19 mouse cellular contexts compared by ENCODE assay signal in genomic region chr11:120289644-120290043, GRCm38 (mm10). TPM values are rescaled to one million over a fixed set of nuclear protein-coding genes. Genes with fewer than 3 reads are reported as not detected.
A peak's percentile ranks its signal among the peaks of the same experiment; 100 is the strongest.
DNase-seq lines count a peak whose midpoint lies in the region; ATAC-seq and TF ChIP-seq lines count a peak whose summit lies in the region.
"Had no signal": no experiment of that assay in that cellular context is flagged by ENCODE, and none has a peak within 500 bp of the region (broad histone marks: within the 10 kb centered on the region; RNA-seq: fewer than 3 reads in every experiment).

No protein-coding gene starts in this region.

- no peak for ATAC-seq in kidney, embryonic 15.5 days (replicated peaks; ENCODE audit: low FRiP score)
- ATAC-seq: activated CD4-positive, CD25-positive, alpha-beta regulatory T cell, adult 4 months; CD4-positive, CD25-positive, alpha-beta regulatory T cell, adult 4 months; Patski had no signal

- no peak overlapping the region for H3K4me3 ChIP-seq in heart, embryonic 10.5 days
- peak overlapping the region; percentile 5; the same call in 1 of the 2 replicates for H3K4me3 ChIP-seq in E14TG2a.4 (replicated peaks; ENCODE audit: low read length)
- H3K4me3 ChIP-seq in kidney, embryonic 15.5 days (replicated peaks), result no peak overlapping the region

- H3K9ac ChIP-seq in kidney, embryonic 15.5 days, result no peak overlapping the region

- peaks cover 40% of the 10 kb centered on the region for H3K4me1 ChIP-seq in heart, embryonic 10.5 days
- H3K4me1 ChIP-seq in E14TG2a.4 (replicated peaks; ENCODE audit: low read depth, low read length), result peaks cover 60% of the 10 kb centered on the region
- peaks cover 22% of the 10 kb centered on the region for H3K4me1 ChIP-seq in kidney, embryonic 15.5 days

- H3K27ac ChIP-seq in heart, embryonic 10.5 days, result 0 out of 2 replicates have a peak overlapping the region, but pooled peaks have one; percentile 13
- H3K27ac ChIP-seq in kidney, embryonic 15.5 days, result no peak overlapping the region

- WGBS in heart, embryonic 10.5 days, result 94% methylated on average over 17 of the region's 17 CpGs
- 96% methylated on average over 17 of the region's 17 CpGs for WGBS in kidney, embryonic 15.5 days

- H3K9me3 ChIP-seq in heart, embryonic 10.5 days, result no peaks in the 10 kb centered on the region
- H3K9me3 ChIP-seq in E14TG2a.4 (ENCODE audit: low read length), result no peaks in the 10 kb centered on the region
- no peaks in the 10 kb centered on the region for H3K9me3 ChIP-seq in kidney, embryonic 15.5 days (replicated peaks)
- H3K9me3 ChIP-seq: G1E had no signal

- H3K4me2 ChIP-seq in kidney, embryonic 15.5 days, result no peak overlapping the region

- TF ChIP-seq CTCF in E14TG2a.4 (conservative IDR thresholded peaks at IDR 0.05; ENCODE audit: low read length), result no peak

- DNase-seq in heart, embryonic 10.5 days (ENCODE audit: low spot score), result no peak
- DNase-seq in heart, adult 11 months, result no peak
- DNase-seq: adrenal gland, adult 2 months; adrenal gland, adult 8-10 months; adrenal gland, postnatal 10 days; adrenal gland, postnatal 14 days; adrenal gland, postnatal 25 days; adrenal gland, postnatal 36 days; B cell, adult 2 months; cerebellum, adult 11 months; cerebellum, adult 11-12 months; cerebellum, adult 18-20 months; cerebellum, adult 2 months had no signal

- peaks cover 70% of the 10 kb centered on the region for H3K36me3 ChIP-seq in heart, embryonic 10.5 days
- H3K36me3 ChIP-seq in E14TG2a.4 (ENCODE audit: insufficient read depth, low read length), result peaks cover 56% of the 10 kb centered on the region
- H3K36me3 ChIP-seq in kidney, embryonic 15.5 days, result peaks cover 66% of the 10 kb centered on the region
- H3K36me3 ChIP-seq: G1E had no signal

- no peaks in the 10 kb centered on the region for H3K27me3 ChIP-seq in heart, embryonic 10.5 days (ENCODE audit: insufficient read depth, poor library complexity, severe bottlenecking)
- H3K27me3 ChIP-seq in E14TG2a.4 (ENCODE audit: insufficient read depth, low read length), result peaks cover 8% of the 10 kb centered on the region; the same call in 1 of the 2 replicates
- H3K27me3 ChIP-seq in kidney, embryonic 15.5 days, result no peaks in the 10 kb centered on the region
- H3K27me3 ChIP-seq: Patski had no signal

RNA-seq across cellular contexts. Expression of gene Bahcc1, which starts 56.9 kb away (rescaled TPM):
- polyA plus RNA-seq in heart, embryonic 10.5 days (2016; fragmentation: Nextera tagmentation; extraction: Ambion mirVana), result 7.7 and 12.9 TPM in 2 replicates
- 11.8 and 14.1 TPM in 2 replicates for polyA plus RNA-seq in kidney, embryonic 15.5 days (2015; fragmentation: Nextera tagmentation; extraction: Ambion mirVana)
- polyA plus RNA-seq: activated CD4-positive, CD25-positive, alpha-beta regulatory T cell, adult 4 months; CD4-positive, CD25-positive, alpha-beta regulatory T cell, adult 4 months had no signal

RNA-seq across cellular contexts. Expression of gene Actg1, which starts 58.7 kb away (rescaled TPM):
- polyA plus RNA-seq in heart, embryonic 10.5 days (2016; fragmentation: Nextera tagmentation; extraction: Ambion mirVana), result 1,513 and 2,033 TPM in 2 replicates
- 2,367 and 2,520 TPM in 2 replicates for polyA plus RNA-seq in kidney, embryonic 15.5 days (2015; fragmentation: Nextera tagmentation; extraction: Ambion mirVana)
